Mouse (Mus musculus) cerebellum, adult 2 months (tissue): ENCODE results near the gene Fli1.

Experiments
- CTCF ChIP-seq: fragments of 200-500 bp; IDR thresholded peaks from 2 replicates; pipeline ENCODE4 v1.5.1; 2011; ENCODE audit warnings: low read depth, mild to moderate bottlenecking, control low read depth, low read length, moderate library complexity, borderline replicate concordance; ENCODE audit not compliant: insufficient read depth
- POLR2A ChIP-seq: fragments of 200-500 bp; IDR thresholded peaks from 2 replicates; pipeline ENCODE4 v1.6.1; 2011; ENCODE audit warnings: low read length, control low read depth, borderline replicate concordance; ENCODE audit not compliant: insufficient read depth

- TF ChIP-seq CTCF (no peak), POLR2A (no peak)
Measured at GRCm38 (mm10) chr9:32487823-32488222, 54.8 kb downstream of the Fli1 start.
